Mouse (Mus musculus): ENCODE results near the gene Gm20518.

- TF ChIP-seq CTCF (IDR thresholded peaks at IDR 0.05; ENCODE audit: insufficient read depth, low read length) (no peak), POLR2A (IDR thresholded peaks at IDR 0.05; ENCODE audit: borderline replicate concordance, extremely low read depth, low read depth, low read length) (no peak)
Observed at GRCm38 (mm10) chr16:17865770-17866169, 25.7 kb downstream of the Gm20518 start.

All from lung, adult 2 months (tissue).